Mouse (Mus musculus): ENCODE measurements around the gene Cep68.

DNA sequence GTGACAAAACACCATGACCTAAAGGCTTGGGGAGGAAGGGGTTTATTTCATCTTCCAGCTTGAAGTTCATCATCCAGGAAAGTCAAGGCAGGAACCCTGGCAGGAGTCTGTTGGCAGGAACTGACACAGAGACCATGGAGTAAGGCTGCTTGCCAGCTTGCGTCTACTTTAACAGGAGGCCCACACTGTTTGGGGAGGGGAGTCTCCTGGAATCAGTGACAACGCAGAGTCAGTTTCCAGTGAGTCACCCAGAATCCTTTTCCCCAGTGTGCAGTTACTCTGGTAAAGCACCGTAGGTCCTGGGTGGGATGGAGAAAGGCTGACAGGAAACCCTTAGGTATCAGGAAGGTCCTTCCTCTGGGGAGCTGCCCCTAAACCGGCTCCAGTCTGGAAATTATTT lies 5.6 kb upstream of the Cep68 start:
- TF ChIP-seq CTCF (conservative IDR thresholded peaks at IDR 0.05; ENCODE audit: low read length): no peak
- TF ChIP-seq NANOG (IDR thresholded peaks at IDR 0.05; ENCODE audit: borderline replicate concordance, low read length): no peak
- no peak for TF ChIP-seq POU5F1 (IDR thresholded peaks at IDR 0.05; ENCODE audit: borderline replicate concordance, low read length)
